Mouse (Mus musculus): ENCODE data around the gene Slc8a1. TPM values are rescaled to one million over a fixed set of nuclear protein-coding genes. Genes with fewer than 3 reads are reported as not detected.

Slc8a1 gene
- not detected for polyA plus RNA-seq (2021)

- no peak for DNase-seq (ENCODE audit: low read depth, low spot score)
- POLR2A ChIA-PET, result no interaction called here
- CTCF ChIA-PET, result no interaction called here
- no peak for ATAC-seq
- no peaks in the 10 kb centered on the region for H3K27me3 ChIP-seq
- in situ Hi-C loops (cut with MboI; ENCODE audit: low pct_unique_long_range_greater_than_20kb), result no loop called here
- TF ChIP-seq CTCF (IDR thresholded peaks at IDR 0.05), result no peak
These were observed at the start of gene Slc8a1 for GRCm38 (mm10) chr17:81738311-81738755. Gene Slc8a1 (minus strand): TSS chr17:81738377.

- ChIA-PET CTCF (no interaction called here), POLR2A (no interaction called here)
- no peak for DNase-seq (ENCODE audit: low read depth, low spot score)
- H3K27me3 ChIP-seq, result no peaks in the 10 kb centered on the region
- ATAC-seq, result no peak
- in situ Hi-C loops (cut with MboI; ENCODE audit: low pct_unique_long_range_greater_than_20kb), result loop anchor here (25.0 kb wide), 1 partner anchor 600 kb away; no protein-coding TSS in a partner anchor
- TF ChIP-seq CTCF (IDR thresholded peaks at IDR 0.05), result peak; percentile 42
These were observed 49.2 kb upstream of the Slc8a1 start for GRCm38 (mm10) chr17:81787350-81787749.

- no peaks in the 10 kb centered on the region for H3K27me3 ChIP-seq
- CTCF ChIA-PET, result no interaction called here
- in situ Hi-C loops (cut with MboI; ENCODE audit: low pct_unique_long_range_greater_than_20kb), result loop anchor here (25.0 kb wide), 1 partner anchor 595 kb away; no protein-coding TSS in a partner anchor
- DNase-seq (ENCODE audit: low read depth, low spot score) (no peak), ATAC-seq (no peak)
- no peak for TF ChIP-seq CTCF (IDR thresholded peaks at IDR 0.05)
- POLR2A ChIA-PET, result no interaction called here
These were observed 44.1 kb upstream of the Slc8a1 start for GRCm38 (mm10) chr17:81782326-81782725.

- POLR2A ChIA-PET, result no interaction called here
- no peak for DNase-seq (ENCODE audit: low read depth, low spot score)
- in situ Hi-C loops (cut with MboI; ENCODE audit: low pct_unique_long_range_greater_than_20kb), result loop anchor here (25.0 kb wide), 1 partner anchor 594 kb away; no protein-coding TSS in a partner anchor
These were observed 43.3 kb upstream of the Slc8a1 start for GRCm38 (mm10) chr17:81781491-81781890.

GRCm38 (mm10) chr17:81779883-81780282, 41.7 kb upstream of the Slc8a1 start:
- in situ Hi-C loops (cut with MboI; ENCODE audit: low pct_unique_long_range_greater_than_20kb), result loop anchor here (25.0 kb wide), 1 partner anchor 593 kb away; no protein-coding TSS in a partner anchor
- ChIA-PET POLR2A (no interaction called here), CTCF (no interaction called here)
- no peak for TF ChIP-seq CTCF (IDR thresholded peaks at IDR 0.05)
- H3K27me3 ChIP-seq, result no peaks in the 10 kb centered on the region
- DNase-seq (ENCODE audit: low read depth, low spot score) (no peak), ATAC-seq (no peak)

More at GRCm38 (mm10) chr17:81781491-81781890, 43.3 kb upstream of the Slc8a1 start:
- no peaks in the 10 kb centered on the region for H3K27me3 ChIP-seq
- TF ChIP-seq CTCF (IDR thresholded peaks at IDR 0.05), result no peak
- ATAC-seq, result no peak
- CTCF ChIA-PET, result no interaction called here

GRCm38 (mm10) chr17:81750664-81751063, 12.5 kb upstream of the Slc8a1 start:
- ChIA-PET POLR2A (no interaction called here), CTCF (no interaction called here)
- TF ChIP-seq CTCF (IDR thresholded peaks at IDR 0.05), result no peak
- no peak for DNase-seq (ENCODE audit: low read depth, low spot score)
- no peaks in the 10 kb centered on the region for H3K27me3 ChIP-seq
- ATAC-seq, result no peak
- in situ Hi-C loops (cut with MboI; ENCODE audit: low pct_unique_long_range_greater_than_20kb), result no loop called here

- no peak for ATAC-seq
- H3K27me3 ChIP-seq, result no peaks in the 10 kb centered on the region
- TF ChIP-seq CTCF (IDR thresholded peaks at IDR 0.05), result no peak
- in situ Hi-C loops (cut with MboI; ENCODE audit: low pct_unique_long_range_greater_than_20kb), result no loop called here
- ChIA-PET POLR2A (no interaction called here), CTCF (interaction anchor here (1.5 kb wide), 1 partner anchor 10 kb away, joined by 3 read pairs; no protein-coding TSS in a partner anchor)
- no peak for DNase-seq (ENCODE audit: low read depth, low spot score)
These were observed 4.9 kb upstream of the Slc8a1 start for GRCm38 (mm10) chr17:81743034-81743433.

- in situ Hi-C loops (cut with MboI; ENCODE audit: low pct_unique_long_range_greater_than_20kb), result no loop called here
- CTCF ChIA-PET, result no interaction called here
- POLR2A ChIA-PET, result no interaction called here
- no peaks in the 10 kb centered on the region for H3K27me3 ChIP-seq
- DNase-seq (ENCODE audit: low read depth, low spot score) (no peak), ATAC-seq (no peak)
- TF ChIP-seq CTCF (IDR thresholded peaks at IDR 0.05), result no peak
These were observed 2.4 kb upstream of the Slc8a1 start for GRCm38 (mm10) chr17:81740576-81740975.

GRCm38 (mm10) chr17:81737779-81738178, 398 bp downstream of the Slc8a1 start:
- CTCF ChIA-PET, result no interaction called here
- in situ Hi-C loops (cut with MboI; ENCODE audit: low pct_unique_long_range_greater_than_20kb), result no loop called here
- POLR2A ChIA-PET, result no interaction called here
- no peaks in the 10 kb centered on the region for H3K27me3 ChIP-seq
- DNase-seq (ENCODE audit: low read depth, low spot score) (no peak), ATAC-seq (no peak)
- no peak for TF ChIP-seq CTCF (IDR thresholded peaks at IDR 0.05)

GRCm38 (mm10) chr17:81737309-81737708, 868 bp downstream of the Slc8a1 start:
- ATAC-seq (no peak), DNase-seq (ENCODE audit: low read depth, low spot score) (no peak)
- peaks cover 2% of the 10 kb centered on the region for H3K27me3 ChIP-seq
- POLR2A ChIA-PET, result no interaction called here
- in situ Hi-C loops (cut with MboI; ENCODE audit: low pct_unique_long_range_greater_than_20kb), result no loop called here
- TF ChIP-seq CTCF (IDR thresholded peaks at IDR 0.05), result no peak
- CTCF ChIA-PET, result no interaction called here

GRCm38 (mm10) chr17:81735583-81735982, 2.6 kb downstream of the Slc8a1 start:
- CTCF ChIA-PET, result no interaction called here
- in situ Hi-C loops (cut with MboI; ENCODE audit: low pct_unique_long_range_greater_than_20kb), result no loop called here
- DNase-seq (ENCODE audit: low read depth, low spot score) (no peak), ATAC-seq (no peak)
- no peak for TF ChIP-seq CTCF (IDR thresholded peaks at IDR 0.05)
- POLR2A ChIA-PET, result no interaction called here
- peaks cover 9% of the 10 kb centered on the region for H3K27me3 ChIP-seq

- no peak for DNase-seq (ENCODE audit: low read depth, low spot score)
- CTCF ChIA-PET, result no interaction called here
- in situ Hi-C loops (cut with MboI; ENCODE audit: low pct_unique_long_range_greater_than_20kb), result no loop called here
- no peak for ATAC-seq
- no peak for TF ChIP-seq CTCF (IDR thresholded peaks at IDR 0.05)
- peaks cover 9% of the 10 kb centered on the region for H3K27me3 ChIP-seq
- POLR2A ChIA-PET, result no interaction called here
These were observed 8.3 kb downstream of the Slc8a1 start for GRCm38 (mm10) chr17:81729891-81730290.

Measured in Patski (cell line).